Mouse (Mus musculus) heart, adult 2 months (tissue): ENCODE results near the gene H1fx. TPM values are rescaled to one million over a fixed set of nuclear protein-coding genes. Genes with fewer than 3 reads are reported as not detected.

Source experiments
- DNase-seq, 2 experiments: peaks; one replicate each; pipeline ENCODE4 v3.0.0; 2021
- H3K27ac ChIP-seq: fragments of 200-600 bp; 2 replicates; pipeline ENCODE4 v1.8.1; 2022
- H3K27me3 ChIP-seq: fragments of 200-500 bp; 2 replicates; pipeline ENCODE4 v1.6.1; 2012; ENCODE audit warnings: mild to moderate bottlenecking, low read length, inconsistent platforms, mixed read lengths; ENCODE audit not compliant: control insufficient read depth, insufficient read depth
- H3K36me3 ChIP-seq: fragments of 200-500 bp; 2 replicates; pipeline ENCODE4 v1.6.1; 2012; ENCODE audit warnings: low read length, inconsistent platforms; ENCODE audit not compliant: control insufficient read depth, insufficient read depth
- H3K4me1 ChIP-seq: fragments of 200-500 bp; 2 replicates; pipeline ENCODE4 v1.6.1; 2011; ENCODE audit warnings: low read length; ENCODE audit not compliant: control insufficient read depth, insufficient read depth
- H3K4me3 ChIP-seq: fragments of 200-600 bp; 2 replicates; pipeline ENCODE4 v1.8.1; 2022
- H3K79me2 ChIP-seq: fragments of 200-500 bp; replicated peaks from 2 replicates; pipeline ENCODE4 v1.6.1; 2012; ENCODE audit warnings: mild to moderate bottlenecking, inconsistent platforms, low read length, moderate library complexity, mixed read lengths; ENCODE audit not compliant: control insufficient read depth, insufficient read depth
- H3K9ac ChIP-seq: fragments of 200-500 bp; 2 replicates; pipeline ENCODE4 v1.6.1; 2012; ENCODE audit warnings: low read depth, mild to moderate bottlenecking, control low read depth, inconsistent platforms, low read length, mixed read lengths
- CTCF ChIP-seq: fragments of 200-600 bp; IDR thresholded peaks from 2 replicates; pipeline ENCODE4 v1.8.1; 2022; ENCODE audit warnings: antibody characterized with exemption, mild to moderate bottlenecking, moderate library complexity
- EP300 ChIP-seq: fragments of 200-500 bp; IDR thresholded peaks from 2 replicates; pipeline ENCODE4 v1.6.1; 2011; ENCODE audit warnings: low read depth, low read length, control low read depth; ENCODE audit not compliant: insufficient read depth
- POLR2A ChIP-seq: fragments of 200-500 bp; IDR thresholded peaks from 2 replicates; pipeline ENCODE4 v1.6.1; 2011; ENCODE audit warnings: mild to moderate bottlenecking, low read depth, low read length, control low read depth; ENCODE audit not compliant: insufficient read depth
- WGBS: fragments of 180-500 bp; shearing (Covaris S2); methylation state at CpG from one replicate; pipeline ENCODE4 v1.1.7; 2018; 5-methylcytosine and 5-hydroxymethylcytosine counted together
- intact Hi-C: fragments of 180-260 bp; cut with DNase I; formaldehyde crosslinking; loops from one replicate; pipeline ENCODE4 v1.15.1; 2025
- polyA plus RNA-seq: library from polyadenylated mRNA; depleted of rRNA; stranded (reverse); fragments of >200 nt; gene quantifications from 2 replicates; pipeline ENCODE4 v1.2.3, GENCODE M21; 2012
- total RNA-seq, 2 experiments: library from RNA; stranded (reverse); gene quantifications; 2 replicates each; pipeline ENCODE4 v1.2.3; 2021

The H1fx gene
- total and polyA plus RNA-seq, 3 experiments: 1.4 to 1.7 (median 1.5) TPM

GRCm38 (mm10) chr6:87991886-87992285 lies 10.4 kb upstream of the H1fx start:
- H3K36me3 ChIP-seq: no peaks in the 10 kb centered on the region
- DNase-seq: no peak
- whole genome bisulfite sequencing: 86% methylated on average over 1 of the region's 1 CpGs
- H3K4me3 ChIP-seq: no peak overlapping the region
- TF ChIP-seq POLR2A (no peak), EP300 (no peak), CTCF (no peak)
- H3K4me1 ChIP-seq: no peaks in the 10 kb centered on the region; the same call in 1 of the 2 replicates
- H3K9ac ChIP-seq: no peak overlapping the region
- no peaks in the 10 kb centered on the region for H3K79me2 ChIP-seq
- intact Hi-C loops: no loop called here
- no peak overlapping the region for H3K27ac ChIP-seq
- H3K27me3 ChIP-seq: no peaks in the 10 kb centered on the region

- intact Hi-C loops: no loop called here
- no peaks in the 10 kb centered on the region for H3K36me3 ChIP-seq
- H3K4me1 ChIP-seq: no peaks in the 10 kb centered on the region; the same call in 1 of the 2 replicates
- 78% methylated on average over 4 of the region's 4 CpGs for WGBS
- DNase-seq: no peak
- H3K79me2 ChIP-seq: no peaks in the 10 kb centered on the region
- no peak overlapping the region for H3K4me3 ChIP-seq
- H3K27ac ChIP-seq: no peak overlapping the region
- no peak for TF ChIP-seq EP300
- TF ChIP-seq CTCF: no peak
- TF ChIP-seq POLR2A: no peak
- H3K9ac ChIP-seq: no peak overlapping the region
- H3K27me3 ChIP-seq: no peaks in the 10 kb centered on the region
These were observed 9.8 kb upstream of the H1fx start for GRCm38 (mm10) chr6:87991216-87991615.

- Histone ChIP-seq H3K4me1 (no peaks in the 10 kb centered on the region), H3K9ac (no peak overlapping the region), H3K79me2 (no peaks in the 10 kb centered on the region), H3K36me3 (no peaks in the 10 kb centered on the region), H3K27me3 (peaks cover 2% of the 10 kb centered on the region; the same call in 1 of the 2 replicates), H3K27ac (no peak overlapping the region), H3K4me3 (no peak overlapping the region)
- TF ChIP-seq CTCF: no peak
- no peak for TF ChIP-seq POLR2A
- no peak for TF ChIP-seq EP300
- no peak for DNase-seq
- intact Hi-C loops: no loop called here
- WGBS: 76% methylated on average over 9 of the region's 9 CpGs
These were observed 1.1 kb upstream of the H1fx start for GRCm38 (mm10) chr6:87982506-87982905.

GRCm38 (mm10) chr6:87981030-87981485 lies 379 bp downstream of the H1fx start:
- H3K79me2 ChIP-seq: no peaks in the 10 kb centered on the region
- H3K36me3 ChIP-seq: no peaks in the 10 kb centered on the region
- peak overlapping the region; percentile 54 for H3K4me3 ChIP-seq
- WGBS: under 1% methylated on average over 55 of the region's 56 CpGs
- peaks cover 2% of the 10 kb centered on the region; the same call in 1 of the 2 replicates for H3K27me3 ChIP-seq
- intact Hi-C loops: no loop called here
- no peaks in the 10 kb centered on the region for H3K4me1 ChIP-seq
- H3K27ac ChIP-seq: no peak overlapping the region
- peak overlapping the region; percentile 30 for H3K9ac ChIP-seq
- TF ChIP-seq CTCF: no peak
- no peak for TF ChIP-seq EP300
- no peak for TF ChIP-seq POLR2A
- DNase-seq: peak; percentile 19 to 45

- H3K27me3 ChIP-seq: peaks cover 2% of the 10 kb centered on the region; the same call in 1 of the 2 replicates
- no peaks in the 10 kb centered on the region for H3K79me2 ChIP-seq
- no peaks in the 10 kb centered on the region for H3K4me1 ChIP-seq
- TF ChIP-seq CTCF: peak; percentile 16; the same call in 1 of the 2 replicates
- no peak for TF ChIP-seq EP300
- peak overlapping the region; percentile 30 for H3K9ac ChIP-seq
- peak; percentile 39 to 41 for DNase-seq
- intact Hi-C loops: no loop called here
- peak overlapping the region; percentile 54 for H3K4me3 ChIP-seq
- 2% methylated on average over 65 of the region's 66 CpGs for WGBS
- H3K27ac ChIP-seq: no peak overlapping the region
- no peaks in the 10 kb centered on the region for H3K36me3 ChIP-seq
These were observed 935 bp downstream of the H1fx start for GRCm38 (mm10) chr6:87980374-87981029.

GRCm38 (mm10) chr6:87979728-87980127 lies 1.7 kb downstream of the H1fx start:
- TF ChIP-seq CTCF (no peak), EP300 (no peak), POLR2A (no peak)
- no peaks in the 10 kb centered on the region for H3K4me1 ChIP-seq
- no peaks in the 10 kb centered on the region for H3K79me2 ChIP-seq
- 92% methylated on average over 3 of the region's 3 CpGs for WGBS
- DNase-seq: no peak
- H3K27ac ChIP-seq: no peak overlapping the region
- H3K4me3 ChIP-seq: no peak overlapping the region
- no peak overlapping the region for H3K9ac ChIP-seq
- intact Hi-C loops: no loop called here
- H3K27me3 ChIP-seq: peaks cover 2% of the 10 kb centered on the region; the same call in 1 of the 2 replicates
- no peaks in the 10 kb centered on the region for H3K36me3 ChIP-seq
